Mouse (Mus musculus): Measurements from ENCODE around the gene E130114P18Rik. TPM values are rescaled to one million over a fixed set of nuclear protein-coding genes. Genes with fewer than 3 reads are reported as not detected.

E130114P18Rik gene
- polyA plus RNA-seq, 1 experiment from 2014 or later, result 0.60 TPM

DNA sequence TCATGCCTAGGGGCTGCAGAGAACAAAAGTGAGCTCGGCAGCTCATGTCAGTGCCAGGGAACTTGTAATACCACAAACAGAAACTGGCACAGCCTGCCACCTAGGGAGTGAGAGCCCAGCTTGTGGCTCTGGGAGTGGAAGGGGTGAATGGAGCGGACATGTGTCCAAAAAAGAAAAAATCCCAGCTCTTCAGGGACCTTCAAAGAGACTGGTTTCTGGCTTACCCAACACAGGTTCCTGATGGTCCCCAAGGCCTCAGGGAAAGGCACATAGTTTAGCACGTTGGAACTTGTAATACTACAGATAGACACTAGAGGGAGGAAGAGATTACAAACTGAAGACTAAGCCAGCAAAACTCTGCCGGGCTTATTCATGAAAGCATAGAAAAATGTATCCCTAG lies 213.2 kb downstream of the E130114P18Rik start:
- H3K27me3 ChIP-seq (replicated peaks; ENCODE audit: control insufficient read depth, insufficient read depth, low read length), result no peaks in the 10 kb centered on the region
- no peaks in the 10 kb centered on the region for H3K4me1 ChIP-seq (replicated peaks; ENCODE audit: control insufficient read depth, insufficient read depth, low read length)
- H3K9ac ChIP-seq (ENCODE audit: low read depth, low read length), result no peak overlapping the region
- H3K4me2 ChIP-seq, result no peak overlapping the region
- no peaks in the 10 kb centered on the region for H3K9me3 ChIP-seq (ENCODE audit: control insufficient read depth, low read length)
- no peak; the same call in 1 of the 2 replicates for ATAC-seq (replicated peaks; ENCODE audit: low FRiP score)
- no peak overlapping the region for H3K27ac ChIP-seq (ENCODE audit: low read depth, low read length)
- no peaks in the 10 kb centered on the region for H3K36me3 ChIP-seq (ENCODE audit: control insufficient read depth, insufficient read depth, low read length)
- 34% methylated on average over 4 of the region's 4 CpGs for WGBS
- no peak overlapping the region for H3K4me3 ChIP-seq (ENCODE audit: low read depth, low read length)
- DNase-seq (ENCODE audit: low spot score), result no peak

DNA sequence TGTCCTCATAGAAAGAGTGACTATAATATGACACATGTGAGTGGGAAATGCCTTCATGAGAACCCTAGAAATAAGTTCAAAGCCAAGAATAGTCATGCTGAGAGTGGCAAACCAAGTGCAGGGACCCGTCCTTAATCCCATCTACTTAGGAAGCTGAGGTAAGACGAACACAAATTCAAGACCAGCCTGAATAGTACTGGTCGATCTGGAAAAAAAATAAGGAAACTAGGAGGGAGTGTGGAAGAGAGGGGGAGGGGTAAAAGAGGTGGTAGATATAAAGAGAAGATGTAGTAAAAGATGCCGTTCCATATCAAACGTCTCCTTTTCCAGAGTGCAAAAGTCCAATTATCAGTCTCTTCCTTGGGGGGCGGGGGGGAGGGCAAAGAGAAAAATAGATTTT lies 213.7 kb downstream of the E130114P18Rik start:
- Histone ChIP-seq H3K4me1 (replicated peaks; ENCODE audit: control insufficient read depth, insufficient read depth, low read length) (no peaks in the 10 kb centered on the region), H3K9me3 (ENCODE audit: control insufficient read depth, low read length) (no peaks in the 10 kb centered on the region), H3K9ac (ENCODE audit: low read depth, low read length) (no peak overlapping the region), H3K27me3 (replicated peaks; ENCODE audit: control insufficient read depth, insufficient read depth, low read length) (no peaks in the 10 kb centered on the region), H3K4me3 (ENCODE audit: low read depth, low read length) (no peak overlapping the region), H3K27ac (ENCODE audit: low read depth, low read length) (no peak overlapping the region), H3K4me2 (no peak overlapping the region), H3K36me3 (ENCODE audit: control insufficient read depth, insufficient read depth, low read length) (no peaks in the 10 kb centered on the region)
- WGBS, result 71% methylated on average over 6 of the region's 6 CpGs
- ATAC-seq (replicated peaks; ENCODE audit: low FRiP score) (no peak), DNase-seq (ENCODE audit: low spot score) (no peak)

DNA sequence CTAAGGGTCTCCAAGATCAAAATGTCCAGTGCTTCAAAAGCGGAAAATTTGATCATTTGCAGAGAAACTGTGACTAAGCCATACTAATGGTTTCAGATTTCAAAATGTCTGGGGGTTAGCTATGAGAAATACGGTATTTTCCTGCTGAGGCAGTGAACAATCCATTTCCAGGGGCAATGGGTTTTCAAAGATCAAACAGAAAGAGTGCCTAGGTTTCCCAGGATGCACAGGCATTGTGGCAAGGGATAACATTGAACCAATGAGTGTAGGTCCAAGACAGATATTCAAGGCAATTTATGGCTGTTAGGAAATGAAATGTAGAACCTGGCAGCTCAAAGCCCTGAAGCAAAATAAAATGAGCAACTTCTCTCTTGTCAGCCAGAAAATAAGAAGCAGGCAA lies 220.3 kb downstream of the E130114P18Rik start:
- Histone ChIP-seq H3K9ac (ENCODE audit: low read depth, low read length) (no peak overlapping the region), H3K27me3 (replicated peaks; ENCODE audit: control insufficient read depth, insufficient read depth, low read length) (no peaks in the 10 kb centered on the region), H3K4me3 (ENCODE audit: low read depth, low read length) (no peak overlapping the region), H3K4me2 (no peak overlapping the region), H3K27ac (ENCODE audit: low read depth, low read length) (no peak overlapping the region), H3K9me3 (ENCODE audit: control insufficient read depth, low read length) (no peaks in the 10 kb centered on the region), H3K36me3 (ENCODE audit: control insufficient read depth, insufficient read depth, low read length) (no peaks in the 10 kb centered on the region), H3K4me1 (replicated peaks; ENCODE audit: control insufficient read depth, insufficient read depth, low read length) (no peaks in the 10 kb centered on the region)
- WGBS, result 68% methylated on average over 2 of the region's 2 CpGs
- no peak for DNase-seq (ENCODE audit: low spot score)
- ATAC-seq (replicated peaks; ENCODE audit: low FRiP score), result no peak

DNA sequence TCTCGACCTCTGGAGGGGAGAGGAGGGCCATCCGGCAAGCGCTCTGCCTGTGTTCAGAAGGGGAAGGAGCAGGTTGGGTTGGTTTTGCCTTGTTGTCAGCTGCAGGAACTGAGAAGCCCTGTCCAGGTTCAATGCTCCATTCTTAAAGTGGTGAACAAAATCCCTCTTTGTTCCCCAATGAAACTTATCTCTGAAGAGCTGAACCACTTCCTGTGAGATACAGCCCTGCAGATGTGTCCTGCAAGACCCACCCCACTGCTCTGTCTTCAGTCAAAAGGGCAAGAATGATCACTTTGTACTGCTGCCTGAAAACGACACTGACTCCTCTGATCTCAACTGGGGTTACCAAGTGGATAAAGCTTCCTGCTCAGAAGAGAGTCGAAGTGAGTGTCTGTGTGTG lies 233.9 kb downstream of the E130114P18Rik start:
- no peak overlapping the region for H3K4me3 ChIP-seq (ENCODE audit: low read depth, low read length)
- no peak overlapping the region for H3K9ac ChIP-seq (ENCODE audit: low read depth, low read length)
- H3K27me3 ChIP-seq (replicated peaks; ENCODE audit: control insufficient read depth, insufficient read depth, low read length), result no peaks in the 10 kb centered on the region
- 14% methylated on average over 5 of the region's 5 CpGs for whole genome bisulfite sequencing
- H3K9me3 ChIP-seq (ENCODE audit: control insufficient read depth, low read length), result no peaks in the 10 kb centered on the region
- H3K4me1 ChIP-seq (replicated peaks; ENCODE audit: control insufficient read depth, insufficient read depth, low read length), result no peaks in the 10 kb centered on the region
- no peak overlapping the region for H3K4me2 ChIP-seq
- H3K27ac ChIP-seq (ENCODE audit: low read depth, low read length), result no peak overlapping the region
- ATAC-seq (replicated peaks; ENCODE audit: low FRiP score), result no peak
- no peaks in the 10 kb centered on the region for H3K36me3 ChIP-seq (ENCODE audit: control insufficient read depth, insufficient read depth, low read length)
- no peak for DNase-seq (ENCODE audit: low spot score)

DNA sequence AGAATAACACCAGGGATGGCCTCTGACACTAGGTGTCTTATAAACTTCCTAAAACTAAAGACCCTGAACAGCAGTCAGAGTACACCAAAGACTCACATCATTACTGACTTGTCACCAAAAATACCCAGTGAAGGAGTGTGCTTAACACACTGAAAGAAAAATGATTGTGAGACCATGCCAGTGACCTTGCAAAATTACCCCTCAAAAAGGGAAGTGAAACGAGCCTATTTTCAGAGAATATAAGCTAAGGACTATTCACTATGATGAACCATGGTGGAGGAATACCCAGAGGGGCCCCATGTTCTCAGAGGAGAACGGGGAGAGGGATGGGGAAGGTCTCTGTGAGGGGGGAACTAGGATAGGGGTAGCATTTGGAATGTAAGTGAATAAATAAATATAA lies 245.8 kb downstream of the E130114P18Rik start:
- Histone ChIP-seq H3K4me1 (replicated peaks; ENCODE audit: control insufficient read depth, insufficient read depth, low read length) (no peaks in the 10 kb centered on the region), H3K9ac (ENCODE audit: low read depth, low read length) (no peak overlapping the region), H3K27ac (ENCODE audit: low read depth, low read length) (no peak overlapping the region), H3K27me3 (replicated peaks; ENCODE audit: control insufficient read depth, insufficient read depth, low read length) (no peaks in the 10 kb centered on the region), H3K36me3 (ENCODE audit: control insufficient read depth, insufficient read depth, low read length) (no peaks in the 10 kb centered on the region), H3K4me2 (no peak overlapping the region), H3K4me3 (ENCODE audit: low read depth, low read length) (no peak overlapping the region), H3K9me3 (ENCODE audit: control insufficient read depth, low read length) (no peaks in the 10 kb centered on the region)
- ATAC-seq (replicated peaks; ENCODE audit: low FRiP score), result no peak
- 45% methylated on average over 2 of the region's 2 CpGs for WGBS
- no peak for DNase-seq (ENCODE audit: low spot score)

DNA sequence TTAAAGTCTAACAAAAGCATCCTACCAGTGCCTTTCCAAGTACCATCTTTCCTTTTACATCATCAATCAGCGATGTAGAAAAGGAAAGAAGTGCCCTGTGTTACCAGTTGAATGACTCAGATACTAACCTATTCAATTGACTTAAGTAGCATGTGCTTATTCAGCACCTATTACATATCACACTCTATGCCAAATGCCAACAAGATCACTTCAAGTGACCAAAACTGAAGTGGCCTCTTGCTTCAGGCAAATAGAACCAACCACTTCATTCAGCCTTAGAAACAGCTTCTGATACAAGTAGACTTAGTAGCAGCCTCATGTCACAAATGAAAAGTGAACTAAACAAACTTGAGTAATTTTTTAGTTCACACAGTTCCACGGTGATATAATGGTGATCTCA lies 249.4 kb downstream of the E130114P18Rik start:
- no peak overlapping the region for H3K27ac ChIP-seq (ENCODE audit: low read depth, low read length)
- H3K9me3 ChIP-seq (ENCODE audit: control insufficient read depth, low read length), result no peaks in the 10 kb centered on the region
- no peaks in the 10 kb centered on the region for H3K27me3 ChIP-seq (replicated peaks; ENCODE audit: control insufficient read depth, insufficient read depth, low read length)
- no peaks in the 10 kb centered on the region for H3K36me3 ChIP-seq (ENCODE audit: control insufficient read depth, insufficient read depth, low read length)
- H3K4me1 ChIP-seq (replicated peaks; ENCODE audit: control insufficient read depth, insufficient read depth, low read length), result no peaks in the 10 kb centered on the region
- no peak for DNase-seq (ENCODE audit: low spot score)
- WGBS, result 73% methylated on average over 2 of the region's 2 CpGs
- no peak overlapping the region for H3K4me2 ChIP-seq
- H3K4me3 ChIP-seq (ENCODE audit: low read depth, low read length), result no peak overlapping the region
- H3K9ac ChIP-seq (ENCODE audit: low read depth, low read length), result no peak overlapping the region
- ATAC-seq (replicated peaks; ENCODE audit: low FRiP score), result no peak

Other genes with a start within 250 kb of the E130114P18Rik start
- gene Nfia, start 5.3 kb downstream of the E130114P18Rik start, polyA plus RNA-seq (2014; fragmentation: Nextera tagmentation; extraction: Ambion mirVana), result 8.7 and 11.3 TPM in 2 replicates